Mouse (Mus musculus) CH12.LX (cell line): ENCODE results near the gene Sac3d1.

ENCODE experiments used
- CTCF ChIP-seq, 2 experiments: IDR thresholded peaks in 1 of 2; conservative IDR thresholded peaks in 1 of 2; 2 replicates each; pipeline ENCODE4 v1.5.1; 2011 to 2012; ENCODE audit warnings: low read depth in 2 of 2, low read length in 2 of 2, improper control_type of control experiment in 1 of 2, inconsistent platforms in 1 of 2, mild to moderate bottlenecking in 1 of 2, moderate library complexity in 1 of 2
- E2F4 ChIP-seq: IDR thresholded peaks from 2 replicates; pipeline ENCODE4 v1.6.1; 2011; ENCODE audit warnings: low read depth, low read length, improper control_type of control experiment; ENCODE audit not compliant: insufficient replicate concordance
- ELF1 ChIP-seq: IDR thresholded peaks from 2 replicates; pipeline ENCODE4 v1.6.1; 2014; ENCODE audit warnings: low read depth, mild to moderate bottlenecking, inconsistent platforms, low read length, improper control_type of control experiment
- ETS1 ChIP-seq: conservative IDR thresholded peaks from 2 replicates; pipeline ENCODE4 v1.6.1; 2012; ENCODE audit warnings: low read depth, mild to moderate bottlenecking, inconsistent platforms, low read length, improper control_type of control experiment, moderate library complexity
- MXI1 ChIP-seq: IDR thresholded peaks from 2 replicates; pipeline ENCODE4 v1.6.1; 2011; ENCODE audit warnings: mild to moderate bottlenecking, low read depth, low read length, improper control_type of control experiment
- PAX5 ChIP-seq: IDR thresholded peaks from 2 replicates; pipeline ENCODE4 v1.6.1; 2012; ENCODE audit warnings: low read length, inconsistent platforms, mixed read lengths
- POLR2A ChIP-seq: IDR thresholded peaks from 2 replicates; pipeline ENCODE4 v1.6.1; 2011; ENCODE audit warnings: low read depth, mild to moderate bottlenecking, improper control_type of control experiment, low read length

DNA sequence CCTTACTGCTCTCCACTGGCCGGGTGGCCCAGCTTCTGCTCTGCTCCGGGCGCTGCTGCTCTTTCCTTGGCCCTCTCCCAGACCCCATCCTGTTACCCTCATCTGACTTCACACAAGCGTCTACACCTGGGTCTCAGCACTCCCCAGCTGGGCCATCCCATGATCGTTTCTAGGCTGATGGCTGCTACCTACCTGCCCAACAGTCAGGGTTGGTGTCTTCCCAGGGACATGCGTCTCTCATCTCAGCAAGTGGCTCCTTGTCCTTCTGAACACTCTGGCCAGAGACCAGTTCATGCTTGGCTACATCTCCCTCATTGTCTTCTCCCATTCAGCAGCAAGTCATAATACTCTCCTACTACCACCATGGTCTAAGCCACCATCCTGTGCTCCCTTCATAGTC lies 21.3 kb upstream of the Sac3d1 start:
- TF ChIP-seq E2F4 (no peak), CTCF (conservative IDR thresholded peaks at IDR 0.05 in 1 of 2, IDR thresholded peaks at IDR 0.05 in 1 of 2; ENCODE audit: low read depth in 2 of 2, low read length in 2 of 2) (no peak), ELF1 (no peak), ETS1 (no peak), PAX5 (no peak), MXI1 (no peak), POLR2A (no peak)
